Mouse (Mus musculus): ENCODE measurements around the gene Tmem222. TPM values are rescaled to one million over a fixed set of nuclear protein-coding genes. Genes with fewer than 3 reads are reported as not detected.

Gene Tmem222
- polyA plus RNA-seq, 1 experiment, result 65.3 TPM

DNA sequence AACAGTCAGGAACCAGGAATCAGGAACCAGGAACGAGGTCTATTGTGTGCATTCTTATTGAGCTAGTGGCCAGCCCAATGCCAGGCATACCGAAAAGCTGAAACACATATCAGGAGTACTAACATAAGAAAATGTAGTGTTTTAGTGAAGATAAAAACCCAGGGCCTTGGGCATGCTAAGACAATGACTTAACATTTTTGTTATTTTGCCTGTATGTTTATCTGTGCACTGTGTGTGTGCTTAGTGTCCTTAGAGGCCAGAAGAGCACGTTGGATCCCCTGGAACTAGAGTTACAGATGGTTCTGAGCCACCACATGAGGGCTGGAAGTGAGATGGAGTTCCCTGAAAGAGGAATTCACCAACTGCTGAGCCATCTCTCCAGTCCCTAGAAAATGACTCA lies 7.7 kb upstream of the Tmem222 start:
- H3ac ChIP-seq (ENCODE audit: control insufficient read depth, insufficient read length, low read depth), result no peak overlapping the region
- no peaks in the 10 kb centered on the region for H3K79me3 ChIP-seq (ENCODE audit: low read depth)
- no peaks in the 10 kb centered on the region for H3K36me3 ChIP-seq (ENCODE audit: control insufficient read depth, insufficient read depth)
- H3K4me3 ChIP-seq (ENCODE audit: insufficient read depth, poor library complexity, severe bottlenecking), result no peak overlapping the region
- no peaks in the 10 kb centered on the region for H3K27me3 ChIP-seq (ENCODE audit: control insufficient read depth, insufficient read depth, insufficient read length)
- H3K79me2 ChIP-seq (ENCODE audit: control insufficient read depth, insufficient read depth), result no peaks in the 10 kb centered on the region
- TF ChIP-seq FOSL1 (IDR thresholded peaks at IDR 0.05; ENCODE audit: insufficient read depth, low read length, poor library complexity, severe bottlenecking) (no peak), CEBPB (IDR thresholded peaks at IDR 0.05; ENCODE audit: low read depth) (no peak), CTCF (IDR thresholded peaks at IDR 0.05; ENCODE audit: control insufficient read depth, insufficient read depth, insufficient read length) (no peak), MYOG (IDR thresholded peaks at IDR 0.05; ENCODE audit: control insufficient read depth, extremely low read depth, insufficient read length) (no peak), MAX (IDR thresholded peaks at IDR 0.05) (no peak), MYOD1 (IDR thresholded peaks at IDR 0.05; ENCODE audit: control insufficient read depth, insufficient read length, low read depth) (no peak)

DNA sequence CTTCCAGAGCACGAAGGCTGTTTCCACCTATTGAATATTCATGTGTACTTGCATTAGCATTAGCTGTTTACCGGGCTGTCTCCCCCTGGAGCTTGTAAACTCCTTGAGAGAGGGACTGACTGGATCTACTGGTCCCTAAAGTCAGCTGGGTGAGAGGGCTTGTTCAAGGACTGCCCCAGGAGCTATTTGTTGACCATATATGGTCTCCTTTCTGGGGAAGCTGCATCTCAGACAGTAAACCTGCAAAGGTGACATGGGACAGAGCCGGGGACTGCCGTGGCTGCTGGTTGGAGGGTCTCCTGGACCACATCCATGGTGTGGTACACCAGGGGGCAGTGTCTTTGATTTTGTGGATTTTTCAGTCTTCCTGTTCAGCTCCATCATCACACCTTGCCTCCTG lies 5.1 kb upstream of the Tmem222 start:
- H3K27me3 ChIP-seq (ENCODE audit: control insufficient read depth, insufficient read depth, insufficient read length), result no peaks in the 10 kb centered on the region
- no peak overlapping the region for H3ac ChIP-seq (ENCODE audit: control insufficient read depth, insufficient read length, low read depth)
- H3K36me3 ChIP-seq (ENCODE audit: control insufficient read depth, insufficient read depth), result no peaks in the 10 kb centered on the region
- no peak overlapping the region for H3K4me3 ChIP-seq (ENCODE audit: insufficient read depth, poor library complexity, severe bottlenecking)
- TF ChIP-seq USF1 (IDR thresholded peaks at IDR 0.05; ENCODE audit: low read depth) (no peak), MYOG (IDR thresholded peaks at IDR 0.05; ENCODE audit: control insufficient read depth, extremely low read depth, insufficient read length) (no peak), MYOD1 (IDR thresholded peaks at IDR 0.05; ENCODE audit: control insufficient read depth, insufficient read length, low read depth) (no peak)
- H3K79me3 ChIP-seq (ENCODE audit: low read depth), result no peaks in the 10 kb centered on the region
- H3K79me2 ChIP-seq (ENCODE audit: control insufficient read depth, insufficient read depth), result no peaks in the 10 kb centered on the region

DNA sequence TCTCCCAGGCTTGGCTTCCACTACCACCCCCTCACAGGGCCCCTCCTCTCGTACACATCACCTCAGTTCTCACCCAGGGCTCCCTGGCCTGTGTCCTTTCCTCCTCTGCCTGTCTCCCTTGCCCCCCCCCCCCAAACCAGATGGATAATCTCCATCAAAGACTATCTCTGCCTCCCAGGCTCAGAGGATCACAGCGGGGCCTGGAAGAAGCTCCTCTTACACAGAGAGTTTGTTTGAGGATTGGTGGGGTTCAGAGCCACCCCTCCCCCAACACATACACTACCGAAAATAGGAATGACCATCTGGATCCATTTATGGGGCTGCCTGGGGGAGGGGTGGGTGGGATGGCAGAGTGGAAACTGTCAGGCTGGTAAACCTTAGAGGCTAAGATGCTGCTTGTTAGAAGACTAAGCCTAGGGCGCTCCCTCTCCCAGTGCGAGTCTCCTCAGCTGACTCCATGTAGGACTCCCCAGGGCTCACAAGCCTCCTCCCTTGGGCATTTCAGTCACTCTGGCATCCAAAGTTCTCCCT lies 4.4 kb upstream of the Tmem222 start:
- Histone ChIP-seq H3K79me2 (ENCODE audit: control insufficient read depth, insufficient read depth) (peaks cover 5% of the 10 kb centered on the region), H3K36me3 (ENCODE audit: control insufficient read depth, insufficient read depth) (no peaks in the 10 kb centered on the region), H3K4me3 (ENCODE audit: insufficient read depth, poor library complexity, severe bottlenecking) (no peak overlapping the region), H3K27me3 (ENCODE audit: control insufficient read depth, insufficient read depth, insufficient read length) (no peaks in the 10 kb centered on the region), H3ac (ENCODE audit: control insufficient read depth, insufficient read length, low read depth) (no peak overlapping the region), H3K79me3 (ENCODE audit: low read depth) (peaks cover 4% of the 10 kb centered on the region)
- TF ChIP-seq CEBPB (IDR thresholded peaks at IDR 0.05; ENCODE audit: low read depth) (no peak), CTCF (IDR thresholded peaks at IDR 0.05; ENCODE audit: control insufficient read depth, insufficient read depth, insufficient read length) (no peak), MYOD1 (IDR thresholded peaks at IDR 0.05; ENCODE audit: control insufficient read depth, insufficient read length, low read depth) (no peak), FOSL1 (IDR thresholded peaks at IDR 0.05; ENCODE audit: insufficient read depth, low read length, poor library complexity, severe bottlenecking) (no peak), MYOG (IDR thresholded peaks at IDR 0.05; ENCODE audit: control insufficient read depth, extremely low read depth, insufficient read length) (no peak), MAX (IDR thresholded peaks at IDR 0.05) (no peak), USF1 (IDR thresholded peaks at IDR 0.05; ENCODE audit: low read depth) (no peak)

DNA sequence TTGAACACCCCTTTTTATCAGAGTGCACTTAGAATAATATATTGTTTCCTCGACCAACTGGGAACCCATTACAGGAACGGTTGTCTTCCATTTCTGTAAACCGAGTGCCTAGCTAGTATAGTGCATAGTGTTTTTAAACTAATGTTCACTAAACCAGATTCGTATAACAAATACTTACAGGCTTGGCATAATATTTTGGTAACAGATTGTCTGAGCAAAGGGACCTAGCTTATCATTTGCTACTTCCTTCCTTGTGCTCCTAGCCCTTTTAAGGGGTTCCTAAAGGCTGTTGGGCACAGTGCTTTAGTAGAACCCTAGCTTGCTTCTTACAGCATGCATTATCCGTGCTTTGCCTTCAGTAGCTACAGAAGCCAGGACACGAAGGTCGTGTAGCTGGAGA lies 3.9 kb upstream of the Tmem222 start:
- Histone ChIP-seq H3K4me3 (ENCODE audit: insufficient read depth, poor library complexity, severe bottlenecking) (no peak overlapping the region), H3K79me3 (ENCODE audit: low read depth) (peaks cover 9% of the 10 kb centered on the region), H3K36me3 (ENCODE audit: control insufficient read depth, insufficient read depth) (no peaks in the 10 kb centered on the region), H3K79me2 (ENCODE audit: control insufficient read depth, insufficient read depth) (peaks cover 10% of the 10 kb centered on the region), H3K27me3 (ENCODE audit: control insufficient read depth, insufficient read depth, insufficient read length) (no peaks in the 10 kb centered on the region), H3ac (ENCODE audit: control insufficient read depth, insufficient read length, low read depth) (no peak overlapping the region)
- TF ChIP-seq MYOD1 (IDR thresholded peaks at IDR 0.05; ENCODE audit: control insufficient read depth, insufficient read length, low read depth), result no peak
- TF ChIP-seq USF1 (IDR thresholded peaks at IDR 0.05; ENCODE audit: low read depth), result no peak
- no peak for TF ChIP-seq FOSL1 (IDR thresholded peaks at IDR 0.05; ENCODE audit: insufficient read depth, low read length, poor library complexity, severe bottlenecking)
- no peak for TF ChIP-seq MAX (IDR thresholded peaks at IDR 0.05)
- no peak for TF ChIP-seq MYOG (IDR thresholded peaks at IDR 0.05; ENCODE audit: control insufficient read depth, extremely low read depth, insufficient read length)

DNA sequence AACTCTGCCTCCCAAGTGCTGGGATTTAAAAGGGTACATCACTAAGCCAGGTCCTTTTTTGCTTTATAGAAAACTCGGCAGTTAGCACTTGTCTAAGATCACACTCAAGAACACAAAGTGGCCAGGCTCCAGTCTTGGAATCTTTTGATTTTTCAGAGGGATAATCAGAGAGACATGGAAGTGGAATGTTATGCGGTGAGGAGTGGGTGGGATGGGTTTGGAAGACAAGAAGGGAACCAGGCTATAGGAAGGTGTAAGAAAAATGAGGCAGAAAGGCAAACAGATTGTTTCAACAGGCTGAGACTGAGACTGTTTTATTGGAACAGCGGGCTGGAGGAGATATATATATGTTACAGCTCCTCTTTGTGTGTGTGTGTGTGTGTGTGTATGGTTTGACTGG lies 890 bp upstream of the Tmem222 start:
- H3K79me2 ChIP-seq (ENCODE audit: control insufficient read depth, insufficient read depth), result peaks cover 41% of the 10 kb centered on the region
- H3ac ChIP-seq (ENCODE audit: control insufficient read depth, insufficient read length, low read depth), result no peak overlapping the region
- H3K36me3 ChIP-seq (ENCODE audit: control insufficient read depth, insufficient read depth), result no peaks in the 10 kb centered on the region
- no peaks in the 10 kb centered on the region for H3K27me3 ChIP-seq (ENCODE audit: control insufficient read depth, insufficient read depth, insufficient read length)
- peaks cover 35% of the 10 kb centered on the region for H3K79me3 ChIP-seq (ENCODE audit: low read depth)
- H3K4me3 ChIP-seq (ENCODE audit: insufficient read depth, poor library complexity, severe bottlenecking), result no peak overlapping the region
- TF ChIP-seq USF1 (IDR thresholded peaks at IDR 0.05; ENCODE audit: low read depth) (no peak), MYOG (IDR thresholded peaks at IDR 0.05; ENCODE audit: control insufficient read depth, extremely low read depth, insufficient read length) (no peak), FOSL1 (IDR thresholded peaks at IDR 0.05; ENCODE audit: insufficient read depth, low read length, poor library complexity, severe bottlenecking) (no peak), CTCF (IDR thresholded peaks at IDR 0.05; ENCODE audit: control insufficient read depth, insufficient read depth, insufficient read length) (no peak), CEBPB (IDR thresholded peaks at IDR 0.05; ENCODE audit: low read depth) (no peak), MAX (IDR thresholded peaks at IDR 0.05) (no peak), MYOD1 (IDR thresholded peaks at IDR 0.05; ENCODE audit: control insufficient read depth, insufficient read length, low read depth) (no peak)

DNA sequence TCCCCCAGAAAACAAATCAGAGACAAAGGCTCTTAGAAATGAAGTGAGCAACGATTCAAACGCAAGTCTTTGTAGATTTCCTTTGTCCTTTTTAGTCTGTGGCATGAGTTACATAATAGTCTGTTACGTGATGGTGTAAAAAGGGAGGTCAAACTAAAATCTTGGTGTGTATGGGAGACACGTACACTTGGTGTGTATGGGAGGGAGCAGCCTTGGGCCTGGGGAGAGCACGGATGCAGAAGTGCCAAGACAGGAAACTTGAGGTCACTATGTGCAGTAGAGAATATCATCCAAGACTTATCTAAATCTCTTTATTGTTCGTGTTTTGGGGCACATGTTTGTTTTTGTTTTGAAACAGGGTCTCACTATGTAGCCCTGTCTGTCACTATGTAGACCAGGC lies 475 bp upstream of the Tmem222 start:
- H3K79me3 ChIP-seq (ENCODE audit: low read depth), result peaks cover 36% of the 10 kb centered on the region
- H3K27me3 ChIP-seq (ENCODE audit: control insufficient read depth, insufficient read depth, insufficient read length), result no peaks in the 10 kb centered on the region
- peak overlapping the region; percentile 65 for H3ac ChIP-seq (ENCODE audit: control insufficient read depth, insufficient read length, low read depth)
- H3K36me3 ChIP-seq (ENCODE audit: control insufficient read depth, insufficient read depth), result no peaks in the 10 kb centered on the region
- TF ChIP-seq FOSL1 (IDR thresholded peaks at IDR 0.05; ENCODE audit: insufficient read depth, low read length, poor library complexity, severe bottlenecking) (no peak), MAX (IDR thresholded peaks at IDR 0.05) (no peak)
- peak overlapping the region; percentile 99 for H3K4me3 ChIP-seq (ENCODE audit: insufficient read depth, poor library complexity, severe bottlenecking)
- peaks cover 45% of the 10 kb centered on the region for H3K79me2 ChIP-seq (ENCODE audit: control insufficient read depth, insufficient read depth)
